Mouse (Mus musculus) c-Kit-negative CD71-positive TER-119-positive erythroid progenitor cells, embryonic 14.5 days (primary cell): Measurements from ENCODE around the gene Fgd6.
A peak's percentile ranks its signal among the peaks of the same experiment; 100 is the strongest.

ENCODE experiments used
- DNase-seq: peaks from one replicate; pipeline ENCODE4 v3.0.0-alpha.2; 2013; ENCODE audit warnings: low read depth, low spot score

Gene Fgd6

GRCm38 (mm10) chr10:94043908-94044307 is 8.1 kb downstream of the Fgd6 start:
- DNase-seq, result no peak

GRCm38 (mm10) chr10:94045301-94045700 is 9.5 kb downstream of the Fgd6 start:
- no peak for DNase-seq

- no peak for DNase-seq
Measured at GRCm38 (mm10) chr10:94047024-94047423, 11.2 kb downstream of the Fgd6 start.

- DNase-seq, result no peak
Measured at GRCm38 (mm10) chr10:94047845-94048559, 12.2 kb downstream of the Fgd6 start.

GRCm38 (mm10) chr10:94049121-94049520 is 13.3 kb downstream of the Fgd6 start:
- DNase-seq, result no peak

GRCm38 (mm10) chr10:94050736-94051135 is 14.9 kb downstream of the Fgd6 start:
- no peak for DNase-seq

GRCm38 (mm10) chr10:94056487-94056886 is 20.7 kb downstream of the Fgd6 start:
- no peak for DNase-seq

- DNase-seq, result no peak
Measured at GRCm38 (mm10) chr10:94059618-94060055, 23.8 kb downstream of the Fgd6 start.

- no peak for DNase-seq
Measured at GRCm38 (mm10) chr10:94060190-94060589, 24.4 kb downstream of the Fgd6 start.

GRCm38 (mm10) chr10:94062357-94062756 is 26.6 kb downstream of the Fgd6 start:
- DNase-seq, result no peak

GRCm38 (mm10) chr10:94066896-94067295 is 31.1 kb downstream of the Fgd6 start:
- DNase-seq, result no peak

- DNase-seq, result no peak
Measured at GRCm38 (mm10) chr10:94068701-94069100, 32.9 kb downstream of the Fgd6 start.

- no peak for DNase-seq
Measured at GRCm38 (mm10) chr10:94071641-94072040, 35.8 kb downstream of the Fgd6 start.

- peak; percentile 13 for DNase-seq
Measured at GRCm38 (mm10) chr10:94072261-94072915, 36.6 kb downstream of the Fgd6 start.

GRCm38 (mm10) chr10:94072916-94073465 is 37.2 kb downstream of the Fgd6 start:
- DNase-seq, result peak; percentile 22

GRCm38 (mm10) chr10:94076966-94077825 is 41.4 kb downstream of the Fgd6 start:
- DNase-seq, result no peak

GRCm38 (mm10) chr10:94080740-94081139 is 44.9 kb downstream of the Fgd6 start:
- no peak for DNase-seq

- DNase-seq, result no peak
Measured at GRCm38 (mm10) chr10:94082040-94082734, 46.4 kb downstream of the Fgd6 start.

GRCm38 (mm10) chr10:94086315-94086714 is 50.5 kb downstream of the Fgd6 start:
- DNase-seq, result no peak

- DNase-seq, result no peak
Measured at GRCm38 (mm10) chr10:94087367-94088077, 51.7 kb downstream of the Fgd6 start.

GRCm38 (mm10) chr10:94090032-94090431 is 54.2 kb downstream of the Fgd6 start:
- no peak for DNase-seq
